Mouse (Mus musculus) heart, adult 2 months (tissue): ENCODE data around the gene Phf5a.

Experiments
- CTCF ChIP-seq: fragments of 200-600 bp; IDR thresholded peaks from 2 replicates; pipeline ENCODE4 v1.8.1; 2022; ENCODE audit warnings: antibody characterized with exemption, mild to moderate bottlenecking, moderate library complexity
- EP300 ChIP-seq: fragments of 200-500 bp; IDR thresholded peaks from 2 replicates; pipeline ENCODE4 v1.6.1; 2011; ENCODE audit warnings: low read depth, low read length, control low read depth; ENCODE audit not compliant: insufficient read depth
- POLR2A ChIP-seq: fragments of 200-500 bp; IDR thresholded peaks from 2 replicates; pipeline ENCODE4 v1.6.1; 2011; ENCODE audit warnings: mild to moderate bottlenecking, low read depth, low read length, control low read depth; ENCODE audit not compliant: insufficient read depth

DNA sequence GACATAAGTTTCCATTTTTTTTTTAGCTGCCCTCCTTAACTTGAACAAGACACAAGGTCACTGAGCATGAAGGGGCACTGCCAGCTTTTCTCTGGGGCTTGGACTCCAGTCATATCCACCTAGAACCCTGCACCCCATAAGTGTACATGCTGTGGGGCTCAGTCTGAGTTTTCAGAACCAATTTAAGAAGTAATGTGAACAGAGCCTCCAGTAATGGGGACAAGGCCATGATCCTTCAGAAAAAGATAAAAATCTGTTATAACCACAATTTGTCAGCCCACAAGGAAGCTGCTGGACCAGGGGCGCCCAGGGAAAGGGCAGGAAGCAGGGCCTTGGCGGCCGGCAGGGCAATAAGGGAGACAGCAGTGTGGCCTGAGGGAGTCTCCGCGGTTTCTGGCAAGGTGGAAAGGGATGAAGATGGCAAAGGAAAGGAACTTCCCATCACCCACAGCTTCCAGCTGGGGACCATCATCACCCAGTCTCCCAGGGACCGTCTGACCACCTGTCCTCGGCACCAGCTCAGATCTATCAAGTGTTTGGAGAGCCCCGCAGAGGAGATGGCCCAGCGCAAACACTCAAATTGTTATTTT, 19.2 kb downstream of the Phf5a start:
- TF ChIP-seq CTCF (no peak), POLR2A (no peak), EP300 (no peak)
